Mouse (Mus musculus) olfactory bulb, adult 2 months (tissue): ENCODE results near the gene Cercam.

Experiments used
- CTCF ChIP-seq: fragments of 200-500 bp; IDR thresholded peaks from 2 replicates; pipeline ENCODE4 v1.5.1; 2012; ENCODE audit warnings: low read depth, mild to moderate bottlenecking, low read length, moderate library complexity; ENCODE audit not compliant: insufficient read depth
- POLR2A ChIP-seq: fragments of 200-500 bp; IDR thresholded peaks from 2 replicates; pipeline ENCODE4 v1.6.1; 2012; ENCODE audit warnings: mild to moderate bottlenecking, low read depth, low read length, moderate library complexity; ENCODE audit not compliant: insufficient read depth

DNA sequence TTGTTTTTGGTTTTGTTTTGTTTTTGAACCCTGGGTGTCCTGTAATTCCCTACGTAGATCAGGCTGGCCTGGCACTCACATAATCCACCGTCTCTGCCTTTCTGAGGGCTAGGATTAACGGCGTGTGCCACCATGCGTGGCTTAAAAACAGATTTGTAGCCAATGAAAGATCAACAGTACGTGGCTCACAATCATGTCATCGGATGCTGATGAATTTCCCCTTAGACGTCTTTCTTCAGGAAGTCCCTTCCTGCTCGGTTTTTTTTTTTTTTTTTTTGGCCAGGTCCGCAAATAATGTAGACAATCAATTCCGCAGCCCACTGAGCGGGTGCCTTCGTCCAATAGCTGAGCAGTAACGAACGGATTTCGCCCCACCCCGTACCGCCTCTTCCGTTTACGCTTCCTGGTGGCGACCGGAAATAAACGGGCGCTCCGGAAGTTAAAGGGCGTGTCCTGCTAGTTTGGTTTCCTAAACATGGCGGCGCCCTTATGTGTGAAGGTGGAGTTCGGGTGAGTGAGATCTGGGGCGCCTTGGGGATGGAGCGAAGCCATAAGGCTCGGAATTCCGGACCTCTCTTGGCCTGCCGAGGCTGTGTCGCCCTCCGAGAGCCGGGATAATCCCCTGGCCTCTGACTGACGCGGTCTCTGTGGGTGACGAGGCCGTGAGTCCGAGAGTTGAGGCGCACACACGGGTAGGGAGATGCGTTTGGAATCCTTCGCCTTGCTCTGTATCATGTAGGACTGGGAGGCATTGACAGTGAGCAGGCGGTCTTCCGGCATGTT lies 41.8 kb upstream of the Cercam start:
- TF ChIP-seq CTCF: no peak
- no peak for TF ChIP-seq POLR2A
